Mouse (Mus musculus) kidney, postnatal 25 days (tissue): ENCODE measurements around the gene Adam12.
"Not testable (repeated sequence)": the region's sequence is repeated elsewhere in the genome, so short reads cannot be mapped to it uniquely, and the experiment has no call there.

Source experiments
- DNase-seq, 2 experiments: peaks; one replicate each; pipeline ENCODE4 v3.0.0; 2021; ENCODE audit warnings: mixed read lengths in 2 of 2

Gene Adam12

GRCm38 (mm10) chr7:133925771-133926170, 306.2 kb downstream of the Adam12 start:
- DNase-seq, result no peak

DNA sequence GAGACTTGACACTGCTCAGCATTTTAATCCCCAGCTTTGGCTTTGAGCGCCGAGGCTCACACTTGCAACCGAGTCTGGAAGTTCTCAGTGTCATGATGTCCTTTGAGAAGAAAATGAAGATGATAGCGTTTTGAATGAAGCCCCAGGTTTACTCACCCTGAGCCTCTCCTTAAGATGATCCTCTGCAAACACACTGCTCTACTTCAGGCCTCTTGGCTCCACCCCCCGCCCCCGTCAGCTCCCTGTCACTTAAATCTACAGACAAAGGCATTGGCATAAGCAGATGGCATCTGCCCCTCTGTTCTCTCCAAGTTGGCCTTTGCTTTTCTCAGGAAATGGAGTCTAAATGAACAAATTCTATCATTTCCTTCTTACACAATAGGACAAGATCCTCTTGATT, 308.0 kb downstream of the Adam12 start:
- no peak for DNase-seq

DNA sequence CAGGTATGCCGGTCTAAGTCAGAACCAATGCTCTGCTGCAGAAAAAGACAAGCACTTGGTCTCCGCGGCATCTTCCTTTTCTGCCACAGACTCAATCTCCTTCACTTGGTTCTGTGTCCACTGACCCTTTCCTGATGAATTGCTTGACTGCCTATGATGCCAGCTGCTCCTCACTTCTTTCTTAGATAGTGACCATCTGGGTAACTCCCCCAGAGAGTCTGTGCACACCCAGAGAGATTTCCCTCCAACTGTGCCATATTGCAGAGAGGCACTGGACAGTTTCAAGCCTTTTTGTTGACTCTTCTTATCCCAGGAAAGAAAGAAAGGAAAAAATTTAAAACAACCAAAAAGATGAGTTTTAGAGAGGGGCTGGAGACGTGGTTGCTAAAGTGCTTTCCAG, 310.7 kb downstream of the Adam12 start:
- no peak for DNase-seq

GRCm38 (mm10) chr7:133920724-133921123, 311.2 kb downstream of the Adam12 start:
- no peak for DNase-seq

- peak; percentile 25 to 57 for DNase-seq
Measured at GRCm38 (mm10) chr7:133919918-133920317, 312.0 kb downstream of the Adam12 start.

GRCm38 (mm10) chr7:133919306-133919705, 312.6 kb downstream of the Adam12 start:
- no peak for DNase-seq

- no peak for DNase-seq
Measured at GRCm38 (mm10) chr7:133916230-133916629, 315.7 kb downstream of the Adam12 start.

- no peak for DNase-seq
Measured at GRCm38 (mm10) chr7:133911881-133912280, 320.1 kb downstream of the Adam12 start.

DNA sequence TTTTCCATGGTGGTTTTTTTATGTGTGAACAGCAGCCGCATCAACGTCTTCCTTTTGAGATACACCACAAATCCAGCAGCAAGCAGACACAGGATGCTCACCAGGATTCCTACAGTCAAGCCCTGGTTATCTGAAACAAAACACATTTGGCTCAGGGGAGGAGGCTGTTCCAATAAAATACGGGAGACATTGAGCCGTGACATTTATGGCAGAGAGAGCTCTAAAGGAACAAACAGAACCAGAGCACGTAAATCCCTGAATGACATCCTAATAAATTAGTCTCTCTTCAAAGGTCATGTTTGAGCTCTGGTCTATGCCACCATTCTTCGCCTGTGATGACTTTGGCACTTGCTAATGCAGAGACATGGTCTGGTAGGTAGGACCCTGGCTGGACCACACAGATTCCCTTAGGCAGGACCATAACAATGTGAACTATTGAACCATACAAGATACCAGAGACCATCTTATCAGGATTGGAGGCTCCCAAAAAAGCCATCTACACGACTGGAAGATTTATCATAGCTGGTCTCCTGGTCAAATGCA, 322.0 kb downstream of the Adam12 start:
- DNase-seq, result peak in 1 of 2 experiments; percentile 14

GRCm38 (mm10) chr7:133908966-133909365, 323.0 kb downstream of the Adam12 start:
- no peak for DNase-seq

DNA sequence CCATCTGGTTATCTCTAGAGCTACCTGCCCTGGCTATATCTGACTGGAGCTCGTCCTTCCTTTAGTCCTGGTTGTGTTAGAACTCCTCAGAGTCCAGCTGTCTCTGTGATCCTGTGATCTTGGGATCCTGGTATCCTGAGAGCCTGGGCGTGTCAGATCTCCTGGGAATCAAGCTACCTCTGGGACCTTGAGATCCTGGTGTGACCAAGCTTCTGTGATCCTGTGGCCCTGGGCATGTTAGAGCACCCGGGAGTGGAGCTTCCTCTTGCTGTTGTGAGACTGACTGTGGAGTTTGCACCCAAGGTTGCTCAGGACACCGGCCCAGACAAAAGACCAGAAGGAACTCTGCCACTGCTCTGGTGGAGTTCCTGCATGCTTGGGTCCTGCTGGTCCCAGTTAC, 332.6 kb downstream of the Adam12 start:
- no peak for DNase-seq

GRCm38 (mm10) chr7:133891796-133892195, 340.1 kb downstream of the Adam12 start:
- no peak for DNase-seq

GRCm38 (mm10) chr7:133891298-133891697, 340.6 kb downstream of the Adam12 start:
- DNase-seq, result no peak

- no peak for DNase-seq
Measured at GRCm38 (mm10) chr7:133889986-133890385, 342.0 kb downstream of the Adam12 start.

DNA sequence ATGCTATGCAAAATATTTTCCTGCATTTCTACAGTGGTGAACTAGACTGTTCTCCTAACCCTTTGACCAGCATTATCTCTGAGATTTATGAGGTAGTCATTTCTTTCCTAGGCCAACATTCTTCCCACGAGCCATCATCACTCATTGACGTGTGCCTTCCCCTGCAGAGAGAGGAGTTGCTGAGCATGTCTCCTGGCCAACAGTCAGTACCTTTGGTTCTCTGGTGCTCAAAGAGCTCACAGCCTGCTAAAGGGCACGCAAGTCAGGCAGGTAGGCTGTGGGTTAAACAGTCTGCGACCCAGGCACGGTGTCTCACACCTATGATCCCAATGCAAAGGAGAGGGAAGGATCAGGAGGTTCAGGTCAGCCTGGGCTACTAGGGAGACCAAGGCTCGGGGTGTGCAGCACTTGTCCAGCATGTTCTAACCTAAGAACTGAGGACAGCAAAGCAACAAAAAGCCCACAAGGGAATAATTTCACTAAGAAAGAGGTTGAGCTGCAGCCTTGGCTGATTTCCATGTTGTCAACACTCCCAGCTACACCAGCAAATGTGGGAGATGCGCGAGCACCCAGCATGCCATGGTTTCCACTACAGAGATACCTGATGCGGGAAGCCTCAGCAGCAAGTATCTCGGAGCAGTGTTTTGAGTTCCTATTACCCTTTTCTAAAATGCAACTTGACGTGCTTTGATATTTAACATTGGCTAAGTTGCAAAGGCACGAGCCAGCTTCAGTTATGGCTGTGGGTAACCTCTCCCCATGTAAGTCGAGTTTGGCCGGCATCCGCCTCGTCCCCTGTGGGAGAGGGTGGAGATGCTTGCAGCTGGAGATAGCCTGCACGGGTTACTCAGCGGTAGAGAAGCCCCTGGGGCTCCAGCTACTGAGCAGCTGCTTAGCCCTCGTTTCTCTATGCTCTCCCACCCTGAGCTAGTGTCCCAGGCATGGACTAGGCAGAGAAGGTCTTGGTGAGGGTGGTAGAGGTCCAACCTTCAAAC, 342.7 kb downstream of the Adam12 start:
- no peak for DNase-seq

- DNase-seq, result not testable (repeated sequence)
Measured at GRCm38 (mm10) chr7:133884759-133885431, 347.1 kb downstream of the Adam12 start.

DNA sequence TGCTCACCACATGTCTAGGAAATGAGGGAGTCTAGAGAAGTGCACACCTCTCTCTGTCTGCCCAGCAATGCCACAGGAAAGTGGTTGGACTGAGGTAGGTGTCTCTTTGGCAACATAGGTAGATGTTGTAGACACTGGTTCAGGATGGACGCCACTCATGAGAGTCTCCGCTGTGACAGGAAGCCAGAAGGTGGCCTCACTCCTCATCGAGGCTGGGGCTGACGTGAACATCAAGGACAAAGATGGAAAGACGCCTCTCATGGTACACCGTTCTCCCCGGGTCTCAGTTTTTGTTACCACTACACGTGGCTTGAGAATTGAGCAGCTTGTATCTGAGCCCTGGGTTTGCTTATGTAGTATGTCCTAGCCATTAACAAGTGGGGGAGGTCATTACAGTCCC, 352.2 kb downstream of the Adam12 start:
- no peak for DNase-seq

DNA sequence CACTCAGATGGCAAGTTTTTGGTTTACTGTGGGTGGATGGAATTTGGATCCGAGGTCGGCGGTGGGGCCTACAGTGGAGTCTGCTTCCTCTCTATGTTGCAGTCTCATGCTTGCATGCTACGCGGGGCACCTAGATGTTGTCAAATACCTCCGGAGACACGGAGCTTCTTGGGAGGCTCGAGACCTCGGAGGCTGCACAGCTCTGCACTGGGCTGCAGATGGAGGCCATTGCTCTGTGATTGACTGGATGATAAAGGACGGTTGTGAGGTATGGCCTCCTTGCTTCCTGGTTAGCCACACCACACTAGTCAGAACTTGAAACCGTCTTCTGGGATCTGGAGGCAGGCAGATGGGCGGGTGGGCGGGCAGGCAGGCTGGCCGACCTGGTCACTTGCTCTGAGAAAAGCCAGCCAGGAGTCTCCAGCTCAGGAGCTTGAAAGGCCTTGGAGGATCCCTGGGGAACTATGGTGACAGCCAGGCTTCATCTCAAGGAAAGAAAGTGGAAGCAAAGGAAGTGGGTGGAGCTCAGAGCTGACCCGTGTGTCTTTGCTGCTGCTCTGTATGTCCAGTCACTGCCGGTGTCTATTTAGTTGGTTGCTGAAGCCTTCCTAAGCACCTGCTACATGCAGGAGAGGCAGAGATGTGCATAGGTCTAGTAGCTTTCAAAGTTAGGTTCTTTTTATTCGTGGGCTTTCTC, 355.2 kb downstream of the Adam12 start:
- DNase-seq, result no peak

GRCm38 (mm10) chr7:133876139-133876538, 355.8 kb downstream of the Adam12 start:
- DNase-seq, result no peak

- DNase-seq, result no peak
Measured at GRCm38 (mm10) chr7:133872701-133873100, 359.2 kb downstream of the Adam12 start.

GRCm38 (mm10) chr7:133870265-133870664, 361.7 kb downstream of the Adam12 start:
- no peak for DNase-seq

DNA sequence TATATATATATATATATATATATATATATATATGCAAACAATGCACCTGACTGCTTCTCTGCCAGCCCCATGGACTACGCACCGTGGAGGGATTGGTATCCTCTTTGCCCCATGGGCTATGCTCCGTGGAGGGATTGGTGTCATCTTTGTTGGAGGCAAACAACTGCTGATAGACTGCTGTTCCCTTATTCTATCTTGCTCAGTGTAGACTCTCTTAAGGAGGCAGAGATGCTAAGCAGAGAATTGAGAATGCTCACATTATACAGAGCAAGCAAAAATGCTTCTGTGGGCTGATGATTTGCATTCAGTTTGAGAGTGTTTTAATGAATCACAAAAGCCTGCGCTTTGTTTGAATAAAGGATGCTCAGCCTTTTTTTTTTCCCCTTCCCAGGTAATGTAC, 368.3 kb downstream of the Adam12 start:
- DNase-seq, result no peak

DNA sequence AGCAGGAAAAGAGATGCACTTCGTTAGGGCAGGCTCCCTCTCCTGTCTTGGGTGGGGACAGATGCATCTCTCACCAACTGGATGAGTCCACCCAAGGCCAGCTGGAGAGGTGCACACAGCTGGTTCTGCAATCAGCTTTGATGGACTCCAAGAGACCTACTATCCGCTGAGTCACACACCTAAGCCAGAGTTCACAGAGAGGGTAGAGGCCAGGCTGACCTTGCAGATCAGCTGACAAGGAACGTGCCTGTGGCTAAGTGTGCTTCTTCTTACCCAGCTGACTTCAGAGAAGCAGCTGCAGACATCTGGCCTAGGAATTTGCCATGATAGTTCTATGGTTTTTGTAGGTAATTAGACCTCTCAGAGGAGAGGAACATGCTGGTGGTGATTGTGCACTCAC, 368.8 kb downstream of the Adam12 start:
- DNase-seq, result no peak
